Mouse (Mus musculus) G1E (cell line): Measurements from ENCODE around the gene Spp2.

Source experiments
- CTCF ChIP-seq: IDR thresholded peaks from 2 replicates; pipeline ENCODE4 v1.5.1; 2012; ENCODE audit warnings: low read depth, low read length, inconsistent platforms, mixed read lengths
- GATA2 ChIP-seq: IDR thresholded peaks from 2 replicates; pipeline ENCODE4 v1.6.1; 2012; ENCODE audit warnings: low read depth, low read length, inconsistent platforms, borderline replicate concordance

DNA sequence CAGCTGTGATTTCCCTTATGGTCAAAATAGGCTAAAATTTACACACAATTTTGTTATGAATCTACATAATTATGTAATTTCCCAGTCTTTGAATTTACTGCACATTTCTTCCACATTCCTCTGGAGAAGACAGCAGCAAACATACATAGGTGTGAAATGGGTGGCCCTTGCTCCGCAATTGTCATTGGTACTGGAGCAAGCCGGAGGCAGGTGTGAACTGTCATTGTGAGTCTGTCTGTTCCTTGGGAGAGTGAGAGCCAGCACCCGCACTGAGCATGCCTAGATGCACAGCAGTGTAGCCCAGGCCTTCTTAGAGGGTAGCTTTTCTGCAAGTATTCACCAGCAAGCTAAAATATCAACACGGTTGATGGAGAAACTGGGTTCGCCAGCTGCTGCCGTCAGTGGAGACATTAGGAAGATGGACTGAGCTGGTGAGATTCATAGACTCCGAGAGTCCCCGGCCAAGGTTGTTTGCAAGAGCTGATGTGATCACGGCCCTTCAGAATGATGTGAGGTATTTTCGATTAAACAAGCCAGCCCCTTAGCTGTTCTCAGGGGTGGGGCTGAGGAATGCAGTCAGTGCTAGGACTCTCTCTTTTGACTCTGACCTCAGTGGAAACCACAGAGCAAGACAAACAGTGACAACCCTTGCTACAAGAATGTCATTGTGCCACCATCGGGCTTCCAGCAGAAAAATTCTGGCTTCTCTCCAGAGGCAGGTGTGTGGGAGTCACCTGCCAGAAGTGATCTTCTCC, 21.4 kb downstream of the Spp2 start:
- no peak for TF ChIP-seq CTCF
- TF ChIP-seq GATA2 = no peak
